Mouse (Mus musculus) brain, adult 2 months (tissue): ENCODE measurements around the gene Sec22c.

Experiments used
- DNase-seq: peaks from one replicate; pipeline ENCODE4 v3.0.0; 2011; ENCODE audit warnings: low read depth, low spot score

The Sec22c gene

GRCm38 (mm10) chr9:121694736-121695135 is 10.6 kb downstream of the Sec22c start:
- no peak for DNase-seq

GRCm38 (mm10) chr9:121690734-121691133 is 14.6 kb downstream of the Sec22c start:
- DNase-seq, result no peak

- peak; percentile 89 for DNase-seq
Observed at GRCm38 (mm10) chr9:121690200-121690651, 15.1 kb downstream of the Sec22c start.

- no peak for DNase-seq
Observed at GRCm38 (mm10) chr9:121684702-121685101, 20.6 kb downstream of the Sec22c start.

- peak; percentile 53 for DNase-seq
Observed at GRCm38 (mm10) chr9:121682037-121682680, 23.1 kb downstream of the Sec22c start.

GRCm38 (mm10) chr9:121681191-121681590 is 24.1 kb downstream of the Sec22c start:
- DNase-seq, result no peak

- peak; percentile 70 for DNase-seq
Observed at GRCm38 (mm10) chr9:121679549-121679948, 25.7 kb downstream of the Sec22c start.

GRCm38 (mm10) chr9:121677476-121677875 is 27.8 kb downstream of the Sec22c start:
- DNase-seq, result no peak

- DNase-seq, result no peak
Observed at GRCm38 (mm10) chr9:121677069-121677468, 28.2 kb downstream of the Sec22c start.

- no peak for DNase-seq
Observed at GRCm38 (mm10) chr9:121675556-121675955, 29.7 kb downstream of the Sec22c start.

GRCm38 (mm10) chr9:121675011-121675410 is 30.3 kb downstream of the Sec22c start:
- DNase-seq, result no peak

GRCm38 (mm10) chr9:121673716-121674115 is 31.6 kb downstream of the Sec22c start:
- no peak for DNase-seq

- peak; percentile 20 for DNase-seq
Observed at GRCm38 (mm10) chr9:121672311-121672710, 33.0 kb downstream of the Sec22c start.

GRCm38 (mm10) chr9:121671300-121671699 is 34.0 kb downstream of the Sec22c start:
- peak; percentile 86 for DNase-seq

- peak; percentile 47 for DNase-seq
Observed at GRCm38 (mm10) chr9:121669348-121669791, 35.9 kb downstream of the Sec22c start.

GRCm38 (mm10) chr9:121667822-121668221 is 37.5 kb downstream of the Sec22c start:
- DNase-seq, result peak; percentile 60

GRCm38 (mm10) chr9:121666957-121667630 is 38.2 kb downstream of the Sec22c start:
- peak; percentile 82 for DNase-seq

- peak; percentile 80 for DNase-seq
Observed at GRCm38 (mm10) chr9:121664104-121664503, 41.2 kb downstream of the Sec22c start.

GRCm38 (mm10) chr9:121663467-121663866 is 41.8 kb downstream of the Sec22c start:
- DNase-seq, result peak; percentile 58

- DNase-seq, result peak; percentile 58
Observed at GRCm38 (mm10) chr9:121659791-121660190, 45.5 kb downstream of the Sec22c start.

- no peak for DNase-seq
Observed at GRCm38 (mm10) chr9:121658248-121658647, 47.0 kb downstream of the Sec22c start.

GRCm38 (mm10) chr9:121657143-121657542 is 48.1 kb downstream of the Sec22c start:
- DNase-seq, result no peak

- DNase-seq, result no peak
Observed at GRCm38 (mm10) chr9:121656322-121656721, 49.0 kb downstream of the Sec22c start.
